Mouse (Mus musculus) NIH3T3 (cell line): ENCODE measurements around the gene Tmem217.
"Not testable (repeated sequence)": the region's sequence is repeated elsewhere in the genome, so short reads cannot be mapped to it uniquely, and the experiment has no call there.

Experiments
- DNase-seq: peaks from one replicate; pipeline ENCODE4 v3.0.0-alpha.2; 2012; ENCODE audit warnings: low read depth

Tmem217 gene

GRCm38 (mm10) chr17:29502669-29503665 lies 49.2 kb downstream of the Tmem217 start:
- DNase-seq, result no peak

- no peak for DNase-seq
Measured at GRCm38 (mm10) chr17:29502005-29502668, 50.0 kb downstream of the Tmem217 start.

- DNase-seq, result no peak
Measured at GRCm38 (mm10) chr17:29500802-29501469, 51.2 kb downstream of the Tmem217 start.

- DNase-seq, result no peak
Measured at GRCm38 (mm10) chr17:29500243-29500740, 51.9 kb downstream of the Tmem217 start.

- DNase-seq, result no peak
Measured at GRCm38 (mm10) chr17:29499511-29499910, 52.7 kb downstream of the Tmem217 start.

GRCm38 (mm10) chr17:29498952-29499351 lies 53.2 kb downstream of the Tmem217 start:
- not testable (repeated sequence) for DNase-seq

- no peak for DNase-seq
Measured at GRCm38 (mm10) chr17:29498028-29498427, 54.2 kb downstream of the Tmem217 start.

GRCm38 (mm10) chr17:29497481-29497880 lies 54.7 kb downstream of the Tmem217 start:
- not testable (repeated sequence) for DNase-seq

GRCm38 (mm10) chr17:29497071-29497354 lies 55.2 kb downstream of the Tmem217 start:
- DNase-seq, result no peak

- no peak for DNase-seq
Measured at GRCm38 (mm10) chr17:29496211-29497070, 55.7 kb downstream of the Tmem217 start.

- no peak for DNase-seq
Measured at GRCm38 (mm10) chr17:29494732-29495076, 57.5 kb downstream of the Tmem217 start.

GRCm38 (mm10) chr17:29494062-29494731 lies 58.0 kb downstream of the Tmem217 start:
- no peak for DNase-seq

GRCm38 (mm10) chr17:29493461-29493980 lies 58.7 kb downstream of the Tmem217 start:
- no peak for DNase-seq

GRCm38 (mm10) chr17:29492269-29493191 lies 59.7 kb downstream of the Tmem217 start:
- peak; percentile 87 for DNase-seq

- peak; percentile 64 for DNase-seq
Measured at GRCm38 (mm10) chr17:29491591-29492268, 60.5 kb downstream of the Tmem217 start.

- peak; percentile 68 for DNase-seq
Measured at GRCm38 (mm10) chr17:29490713-29491581, 61.2 kb downstream of the Tmem217 start, which contains the start of gene Pim1. Pim1 (plus strand) TSS chr17:29490753.

GRCm38 (mm10) chr17:29489971-29490712 lies 62.0 kb downstream of the Tmem217 start:
- DNase-seq, result peak; percentile 100
